Mouse (Mus musculus): Measurements from ENCODE around the gene Saal1.

- TF ChIP-seq CTCF (IDR thresholded peaks at IDR 0.05; ENCODE audit: low read depth, low read length) (no peak), POLR2A (IDR thresholded peaks at IDR 0.05; ENCODE audit: insufficient read depth, low read length) (no peak), EP300 (IDR thresholded peaks at IDR 0.05; ENCODE audit: insufficient read depth, low read depth, low read length) (no peak)
Measured at GRCm38 (mm10) chr7:46723354-46723753, 12.9 kb upstream of the Saal1 start.

All from ES-Bruce4 (cell line).